Mouse (Mus musculus): ENCODE measurements around the gene Wdr90. TPM values are rescaled to one million over a fixed set of nuclear protein-coding genes. Genes with fewer than 3 reads are reported as not detected.
A peak's percentile ranks its signal among the peaks of the same experiment; 100 is the strongest.

Gene Wdr90
- polyA plus RNA-seq, 1 experiment from 2014 or later: 10.2 TPM

- ATAC-seq (ENCODE audit: low read depth) (no peak), DNase-seq (no peak)
- H3K9ac ChIP-seq: peak within 1 kb of the TSS; percentile 80
- peak within 1 kb of the TSS; percentile 98 for H3K4me2 ChIP-seq
- peak within 1 kb of the TSS; percentile 34 for H3K27ac ChIP-seq
- WGBS (ENCODE audit: insufficient replicate concordance): 47% methylated on average over 6 of the region's 6 CpGs
- H3K4me1 ChIP-seq (replicated peaks): peaks cover 45% of the 10 kb centered on the region
- no peaks in the 10 kb centered on the region for H3K9me3 ChIP-seq (replicated peaks)
- no peaks in the 10 kb centered on the region for H3K27me3 ChIP-seq
- H3K4me3 ChIP-seq (replicated peaks): peak within 1 kb of the TSS; percentile 83
- H3K36me3 ChIP-seq: peaks cover 1% of the 10 kb centered on the region
Measured at GRCm38 (mm10) chr17:25795609-25796092, 65.7 kb downstream of the Wdr90 start, which contains the start of gene AC134908.4. AC134908.4 (minus strand) TSS chr17:25795659.

GRCm38 (mm10) chr17:25794998-25795397, 66.3 kb downstream of the Wdr90 start:
- Histone ChIP-seq H3K4me1 (replicated peaks) (peaks cover 49% of the 10 kb centered on the region), H3K4me3 (replicated peaks) (no peak overlapping the region), H3K36me3 (peaks cover 5% of the 10 kb centered on the region), H3K27me3 (no peaks in the 10 kb centered on the region), H3K4me2 (peak overlapping the region; percentile 98), H3K9ac (no peak overlapping the region), H3K27ac (no peak overlapping the region), H3K9me3 (replicated peaks) (no peaks in the 10 kb centered on the region)
- WGBS (ENCODE audit: insufficient replicate concordance): 83% methylated on average over 17 of the region's 17 CpGs
- no peak for DNase-seq
- no peak for ATAC-seq (ENCODE audit: low read depth)

Small RNA genes within 50 kb of the gene (microRNA-seq; reads per million reads assigned to microRNA genes)
- not detected for gene Mir3082

Other genes starting within 250 kb of the Wdr90 start
- gene Gng13, start 144.3 kb downstream of the Wdr90 start, polyA plus RNA-seq (2015; fragmentation: Nextera tagmentation; extraction: Ambion mirVana): 0.25 and 0.51 TPM in 2 replicates
- gene Chtf18, start 134.1 kb downstream of the Wdr90 start, polyA plus RNA-seq (2015; fragmentation: Nextera tagmentation; extraction: Ambion mirVana): 24.8 and 25.4 TPM in 2 replicates
- 7.6 and 8.4 TPM in 2 replicates for gene Rpusd1, start 133.8 kb downstream of the Wdr90 start, polyA plus RNA-seq (2015; fragmentation: Nextera tagmentation; extraction: Ambion mirVana)
- not detected in 2 replicates for gene Mslnl, start 125.5 kb downstream of the Wdr90 start, polyA plus RNA-seq (2015; fragmentation: Nextera tagmentation; extraction: Ambion mirVana)
- 0.81 and 1.2 TPM in 2 replicates for gene Msln, start 107.1 kb downstream of the Wdr90 start, polyA plus RNA-seq (2015; fragmentation: Nextera tagmentation; extraction: Ambion mirVana)
- 16.4 and 17.5 TPM in 2 replicates for gene Narfl, start 87.7 kb downstream of the Wdr90 start, polyA plus RNA-seq (2015; fragmentation: Nextera tagmentation; extraction: Ambion mirVana)
- 6.8 and 7.3 TPM in 2 replicates for gene Haghl, start 75.8 kb downstream of the Wdr90 start, polyA plus RNA-seq (2015; fragmentation: Nextera tagmentation; extraction: Ambion mirVana)
- gene Ccdc78, start 74.9 kb downstream of the Wdr90 start, polyA plus RNA-seq (2015; fragmentation: Nextera tagmentation; extraction: Ambion mirVana): 0.05 and 0.07 TPM in 2 replicates
- 54.5 and 61.8 TPM in 2 replicates for gene Fam173a, start 68.6 kb downstream of the Wdr90 start, polyA plus RNA-seq (2015; fragmentation: Nextera tagmentation; extraction: Ambion mirVana)
- 0.46 TPM in 1 of 2 replicates, not detected in the other for gene AC134908.4, start 65.8 kb downstream of the Wdr90 start, polyA plus RNA-seq (2015; fragmentation: Nextera tagmentation; extraction: Ambion mirVana)
- gene Metrn, start 64.4 kb downstream of the Wdr90 start, polyA plus RNA-seq (2015; fragmentation: Nextera tagmentation; extraction: Ambion mirVana): 21.2 and 23.8 TPM in 2 replicates
- 0.05 and 0.32 TPM in 2 replicates for gene Fbxl16, start 52.4 kb downstream of the Wdr90 start, polyA plus RNA-seq (2015; fragmentation: Nextera tagmentation; extraction: Ambion mirVana)
- 11.9 and 14.2 TPM in 2 replicates for gene Wdr24, start 37.9 kb downstream of the Wdr90 start, polyA plus RNA-seq (2015; fragmentation: Nextera tagmentation; extraction: Ambion mirVana)
- gene Jmjd8, start 32.6 kb downstream of the Wdr90 start, polyA plus RNA-seq (2015; fragmentation: Nextera tagmentation; extraction: Ambion mirVana): 21.7 and 26.9 TPM in 2 replicates
- 130 TPM in 2 replicates for gene Stub1, start 28.1 kb downstream of the Wdr90 start, polyA plus RNA-seq (2015; fragmentation: Nextera tagmentation; extraction: Ambion mirVana)
- 0.20 and 0.30 TPM in 2 replicates for gene Rhbdl1, start 24.2 kb downstream of the Wdr90 start, polyA plus RNA-seq (2015; fragmentation: Nextera tagmentation; extraction: Ambion mirVana)
- gene Gm20683, start 19.7 kb downstream of the Wdr90 start, polyA plus RNA-seq (2015; fragmentation: Nextera tagmentation; extraction: Ambion mirVana): 0.28 and 0.57 TPM in 2 replicates
- gene Rhot2, start 16.6 kb downstream of the Wdr90 start, polyA plus RNA-seq (2015; fragmentation: Nextera tagmentation; extraction: Ambion mirVana): 12.8 and 13.5 TPM in 2 replicates
- gene Mcrip2, start 7.3 kb upstream of the Wdr90 start, polyA plus RNA-seq (2015; fragmentation: Nextera tagmentation; extraction: Ambion mirVana): 62.1 and 66.2 TPM in 2 replicates
- gene Mettl26, start 13.6 kb upstream of the Wdr90 start, polyA plus RNA-seq (2015; fragmentation: Nextera tagmentation; extraction: Ambion mirVana): 43.9 and 46.9 TPM in 2 replicates
- 0.65 and 1.00 TPM in 2 replicates for gene Wfikkn1, start 19.4 kb upstream of the Wdr90 start, polyA plus RNA-seq (2015; fragmentation: Nextera tagmentation; extraction: Ambion mirVana)
- 6.5 and 7.0 TPM in 2 replicates for gene Rab40c, start 58.2 kb upstream of the Wdr90 start, polyA plus RNA-seq (2015; fragmentation: Nextera tagmentation; extraction: Ambion mirVana)
- gene Pigq, start 83.4 kb upstream of the Wdr90 start, polyA plus RNA-seq (2015; fragmentation: Nextera tagmentation; extraction: Ambion mirVana): 126 and 152 TPM in 2 replicates
- 5.1 and 7.2 TPM in 2 replicates for gene Nhlrc4, start 83.5 kb upstream of the Wdr90 start, polyA plus RNA-seq (2015; fragmentation: Nextera tagmentation; extraction: Ambion mirVana)
- gene A930017K11Rik, start 91.1 kb upstream of the Wdr90 start, polyA plus RNA-seq (2015; fragmentation: Nextera tagmentation; extraction: Ambion mirVana): 0.24 and 0.32 TPM in 2 replicates
- gene Capn15, start 124.3 kb upstream of the Wdr90 start, polyA plus RNA-seq (2015; fragmentation: Nextera tagmentation; extraction: Ambion mirVana): 11.1 and 12.3 TPM in 2 replicates
- gene Rab11fip3, start 208.1 kb upstream of the Wdr90 start, polyA plus RNA-seq (2015; fragmentation: Nextera tagmentation; extraction: Ambion mirVana): 1.8 and 1.9 TPM in 2 replicates
- 11.1 and 13.8 TPM in 2 replicates for gene Decr2, start 228.8 kb upstream of the Wdr90 start, polyA plus RNA-seq (2015; fragmentation: Nextera tagmentation; extraction: Ambion mirVana)
- gene Nme4, start 234.1 kb upstream of the Wdr90 start, polyA plus RNA-seq (2015; fragmentation: Nextera tagmentation; extraction: Ambion mirVana): 56.2 and 58.8 TPM in 2 replicates